Mouse (Mus musculus) MEL (cell line): ENCODE measurements around the gene Tmc8.

Experiments used
- BHLHE40 ChIP-seq: IDR thresholded peaks from 2 replicates; pipeline ENCODE4 v1.6.1; 2012; ENCODE audit warnings: low read depth, mild to moderate bottlenecking, inconsistent platforms, low read length, improper control_type of control experiment, borderline replicate concordance
- CHD1 ChIP-seq: IDR thresholded peaks from 2 replicates; pipeline ENCODE4 v1.6.1; 2012; ENCODE audit warnings: low read depth, mild to moderate bottlenecking, inconsistent platforms, low read length, improper control_type of control experiment
- CTCF ChIP-seq, 3 experiments: IDR thresholded peaks in 2 of 3; conservative IDR thresholded peaks in 1 of 3; 2 replicates each; pipeline ENCODE4 v1.5.1; 2011 to 2012; ENCODE audit warnings: low read length in 3 of 3, low read depth in 2 of 3, mild to moderate bottlenecking in 2 of 3, improper control_type of control experiment in 1 of 3, inconsistent platforms in 1 of 3, mixed read lengths in 1 of 3, moderate library complexity in 1 of 3; ENCODE audit not compliant: control insufficient read depth in 1 of 3, insufficient read depth in 1 of 3, poor library complexity in 1 of 3, severe bottlenecking in 1 of 3
- MAX ChIP-seq: IDR thresholded peaks from 2 replicates; pipeline ENCODE4 v1.6.1; 2011; ENCODE audit warnings: low read length, improper control_type of control experiment
- NRF1 ChIP-seq: IDR thresholded peaks from 2 replicates; pipeline ENCODE4 v1.6.1; 2014; ENCODE audit warnings: low read depth, mild to moderate bottlenecking, inconsistent platforms, low read length, improper control_type of control experiment, moderate library complexity; ENCODE audit not compliant: poor library complexity, insufficient read depth, severe bottlenecking
- POLR2A ChIP-seq, 2 experiments: IDR thresholded peaks; 2 replicates each; pipeline ENCODE4 v1.6.1; 2011 to 2012; ENCODE audit warnings: low read length in 2 of 2, mild to moderate bottlenecking in 2 of 2, control low read depth in 1 of 2, improper control_type of control experiment in 1 of 2, low read depth in 1 of 2, moderate library complexity in 1 of 2; ENCODE audit not compliant: control insufficient read depth in 1 of 2, insufficient read depth in 1 of 2, poor library complexity in 1 of 2
- RAD21 ChIP-seq: IDR thresholded peaks from 2 replicates; pipeline ENCODE4 v1.6.1; 2011; ENCODE audit warnings: mild to moderate bottlenecking, low read depth, low read length, improper control_type of control experiment
- SMC3 ChIP-seq: IDR thresholded peaks from 2 replicates; pipeline ENCODE4 v1.6.1; 2011; ENCODE audit warnings: low read depth, low read length, improper control_type of control experiment
- USF2 ChIP-seq, 2 experiments: IDR thresholded peaks; 2 replicates each; pipeline ENCODE4 v1.6.1; 2011 to 2012; ENCODE audit warnings: improper control_type of control experiment in 2 of 2, low read length in 2 of 2, borderline replicate concordance in 1 of 2, inconsistent platforms in 1 of 2, low read depth in 1 of 2, mild to moderate bottlenecking in 1 of 2; ENCODE audit not compliant: insufficient read depth in 1 of 2

- TF ChIP-seq BHLHE40, result no peak
- TF ChIP-seq CHD1, result no peak
- TF ChIP-seq NRF1, result no peak
- no peak for TF ChIP-seq SMC3
- no peak for TF ChIP-seq CTCF (IDR thresholded peaks at IDR 0.05 in 2 of 3, conservative IDR thresholded peaks at IDR 0.05 in 1 of 3; ENCODE audit: control insufficient read depth in 1 of 3, insufficient read depth in 1 of 3, low read depth in 2 of 3, low read length in 3 of 3, poor library complexity in 1 of 3, severe bottlenecking in 1 of 3)
- no peak for TF ChIP-seq USF2 (IDR thresholded peaks at IDR 0.05; ENCODE audit: borderline replicate concordance in 1 of 2, insufficient read depth in 1 of 2, low read depth in 1 of 2, low read length in 2 of 2)
- TF ChIP-seq RAD21, result no peak
- no peak for TF ChIP-seq POLR2A (IDR thresholded peaks at IDR 0.05; ENCODE audit: control insufficient read depth in 1 of 2, insufficient read depth in 1 of 2, low read depth in 1 of 2, low read length in 2 of 2, poor library complexity in 1 of 2)
- TF ChIP-seq MAX, result no peak
Measured at GRCm38 (mm10) chr11:117764319-117764718, 17.6 kb upstream of the Tmc8 start.
